Mouse (Mus musculus) gastrocnemius, adult 2 months (tissue): ENCODE measurements around the gene Foxp3. TPM values are rescaled to one million over a fixed set of nuclear protein-coding genes. Genes with fewer than 3 reads are reported as not detected.
A peak's percentile ranks its signal among the peaks of the same experiment; 100 is the strongest.

Experiments used
- DNase-seq: peaks from one replicate; pipeline ENCODE4 v3.0.0; 2022
- H3K27ac ChIP-seq: fragments of 200-600 bp; 2 replicates; pipeline ENCODE4 v1.8.1; 2022; ENCODE audit warnings: mild to moderate bottlenecking
- H3K4me3 ChIP-seq: fragments of 200-600 bp; 2 replicates; pipeline ENCODE4 v1.8.1; 2022; ENCODE audit warnings: mild to moderate bottlenecking, moderate library complexity
- CTCF ChIP-seq: fragments of 200-600 bp; IDR thresholded peaks from 2 replicates; pipeline ENCODE4 v1.8.1; 2022; ENCODE audit warnings: antibody characterized with exemption, mild to moderate bottlenecking, moderate library complexity
- intact Hi-C: fragments of 180-260 bp; cut with DNase I; formaldehyde crosslinking; loops from one replicate; pipeline ENCODE4 v1.15.1; 2025
- long read RNA-seq, 2 experiments: library from polyadenylated mRNA; stranded (forward); transcript quantifications; one replicate each; pipeline ENCODE4 v2.0.0; 2021
- total RNA-seq, 2 experiments: library from RNA; stranded (reverse); gene quantifications; 2 replicates each; pipeline ENCODE4 v1.2.3; 2021

Gene Foxp3
- under 1 TPM; 0.15 to 0.28 TPM for total RNA-seq
- long read RNA-seq, experiment 1, partial matches to known transcripts = 0 of 1 reads
- long read RNA-seq, experiment 1, other reads (novel, unspliced or antisense) = 1 of 1 reads
- long read RNA-seq, experiment 2 = 0 reads

DNA sequence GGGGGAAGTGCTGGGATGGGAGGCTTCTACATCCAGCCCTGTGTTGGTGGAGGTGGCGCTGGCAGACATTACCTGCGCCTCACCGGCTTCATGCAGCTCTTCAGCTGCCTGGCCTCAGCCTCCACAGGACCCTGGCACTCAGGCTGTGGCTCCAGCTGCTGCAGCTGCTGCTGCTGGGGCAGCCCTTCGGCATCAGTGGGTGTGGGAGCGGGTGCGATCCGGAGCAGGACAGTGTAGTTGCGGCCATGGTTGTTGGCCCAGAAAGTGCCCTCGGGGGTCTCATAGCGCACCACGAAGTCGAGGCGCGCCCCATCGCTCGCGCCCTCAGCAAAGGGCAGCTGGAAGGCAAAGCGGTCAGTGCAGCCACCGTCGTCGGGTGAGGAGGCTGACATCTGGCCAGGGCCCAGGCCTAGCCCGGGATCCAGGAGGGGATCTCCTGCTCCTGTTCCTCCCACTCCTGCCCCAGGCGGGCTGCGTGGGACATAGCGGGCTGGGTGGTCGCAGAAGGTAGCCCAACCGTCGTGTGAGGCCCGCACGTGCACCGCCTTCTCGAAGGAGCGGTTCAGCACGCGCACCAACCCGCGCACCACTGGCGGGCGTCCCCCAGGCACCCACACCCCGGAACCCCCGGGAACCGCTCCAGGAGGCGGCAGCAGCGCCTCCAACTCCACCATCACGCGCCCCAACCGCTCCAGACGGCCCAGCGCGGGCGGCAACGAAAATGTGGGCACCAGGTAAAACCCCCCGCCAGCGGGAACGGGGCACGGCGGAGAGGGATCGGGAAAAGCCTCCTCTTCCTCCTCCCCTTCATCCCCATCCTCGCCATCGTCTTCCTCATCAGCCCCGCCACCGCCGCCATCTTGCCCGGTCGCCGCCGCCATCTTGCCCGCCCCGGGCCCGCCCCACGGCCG, at the start of gene Foxp3:
Gene Foxp3, plus strand, starts transcription at position 469 of the 911 bp plus-strand sequence.
- DNase-seq = no peak
- intact Hi-C loops = loop anchor here (2.0 to 10.0 kb wide), 2 partner anchors 31 to 121 kb away; partner anchors contain the start of genes Ccdc22 and Gpkow
- peak within 1 kb of the TSS; percentile 88 for H3K27ac ChIP-seq
- peak within 1 kb of the TSS; percentile 88 for H3K4me3 ChIP-seq
- TF ChIP-seq CTCF = no peak

DNA sequence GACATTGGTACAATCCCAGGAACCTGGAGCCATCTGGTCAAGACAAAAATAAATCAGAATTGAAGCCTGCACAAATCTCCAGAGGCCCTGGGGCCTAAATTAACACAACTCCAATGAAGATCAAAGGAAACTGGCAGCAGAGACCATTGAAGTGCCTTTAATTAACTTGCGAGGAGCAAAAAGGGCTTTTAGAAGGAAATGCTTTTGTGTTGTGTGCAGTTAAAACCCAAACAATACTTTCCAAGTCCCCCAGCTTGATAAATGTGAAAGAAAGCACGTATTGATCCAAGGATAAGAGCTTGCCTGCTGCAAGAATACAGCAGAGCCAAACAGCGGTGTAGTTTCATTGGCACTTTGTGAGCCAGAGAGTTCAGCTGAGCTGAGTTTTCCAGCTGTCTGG, 48.5 kb upstream of the Foxp3 start:
- DNase-seq = no peak
- intact Hi-C loops = no loop called here
- no peak for TF ChIP-seq CTCF
- H3K4me3 ChIP-seq = no peak overlapping the region
- no peak overlapping the region for H3K27ac ChIP-seq

DNA sequence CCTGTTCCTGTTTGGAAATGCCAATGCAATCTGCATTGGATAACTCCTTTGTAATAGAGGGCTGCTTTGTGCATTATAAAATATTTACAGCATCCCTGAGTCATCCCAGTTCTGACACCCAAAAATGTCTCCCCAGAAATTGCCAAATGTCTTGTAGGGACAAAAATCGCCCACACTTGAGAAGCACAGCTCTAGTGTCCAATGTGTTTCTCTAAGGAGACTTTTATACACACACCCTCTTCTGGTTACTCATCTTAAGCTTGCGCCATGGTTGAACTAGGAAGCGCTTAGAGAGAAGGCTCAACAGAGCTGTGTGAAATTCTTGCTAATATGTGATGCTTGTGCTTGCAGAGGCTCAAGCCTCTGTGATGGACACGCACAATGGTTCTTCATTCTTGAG, 20.0 kb upstream of the Foxp3 start:
- DNase-seq = no peak
- intact Hi-C loops = no loop called here
- no peak overlapping the region for H3K27ac ChIP-seq
- no peak for TF ChIP-seq CTCF
- no peak overlapping the region for H3K4me3 ChIP-seq

DNA sequence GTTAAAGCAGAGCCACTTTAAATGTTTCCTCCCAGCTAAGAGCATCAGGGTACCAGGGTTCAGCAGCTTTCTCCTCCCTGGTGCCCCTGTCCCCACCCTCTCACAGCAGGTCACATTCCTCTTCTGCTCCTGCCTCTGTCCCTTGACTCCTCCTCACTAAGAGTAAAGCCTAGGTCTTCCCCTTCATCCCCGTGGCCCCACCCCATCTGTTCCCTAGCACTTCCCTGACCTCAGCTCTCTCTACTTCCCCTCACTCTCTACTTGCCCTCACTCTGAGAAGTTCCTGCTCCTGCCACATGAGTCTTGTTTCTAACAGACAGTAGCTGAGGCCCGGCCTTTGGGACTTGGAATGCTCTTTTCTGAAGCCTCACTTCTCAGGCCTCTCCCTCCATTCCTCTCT, 10.4 kb upstream of the Foxp3 start:
- Histone ChIP-seq H3K27ac (no peak overlapping the region), H3K4me3 (no peak overlapping the region)
- no peak for DNase-seq
- TF ChIP-seq CTCF = no peak
- intact Hi-C loops = no loop called here

DNA sequence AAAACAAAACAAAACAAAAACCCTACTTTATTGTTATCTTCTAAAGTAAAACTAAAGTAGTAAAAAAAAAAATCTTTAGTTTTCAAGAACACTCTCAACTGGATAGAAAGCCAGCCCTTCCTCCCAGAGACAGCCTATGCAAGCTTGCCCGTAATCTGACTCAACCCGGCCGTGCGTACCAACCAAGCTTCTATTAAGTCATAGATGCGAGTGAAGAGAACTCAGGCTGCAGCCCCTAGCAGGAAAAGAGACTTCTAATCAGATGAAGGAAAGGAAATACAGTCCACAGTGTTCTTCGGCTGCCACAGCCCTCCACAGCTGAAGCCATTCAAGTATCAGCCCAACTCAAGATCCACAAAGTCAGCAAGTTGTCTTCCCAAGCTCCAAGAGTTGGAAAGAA, 7.1 kb upstream of the Foxp3 start:
- DNase-seq = no peak
- no peak overlapping the region for H3K27ac ChIP-seq
- no peak for TF ChIP-seq CTCF
- intact Hi-C loops = no loop called here
- H3K4me3 ChIP-seq = no peak overlapping the region

DNA sequence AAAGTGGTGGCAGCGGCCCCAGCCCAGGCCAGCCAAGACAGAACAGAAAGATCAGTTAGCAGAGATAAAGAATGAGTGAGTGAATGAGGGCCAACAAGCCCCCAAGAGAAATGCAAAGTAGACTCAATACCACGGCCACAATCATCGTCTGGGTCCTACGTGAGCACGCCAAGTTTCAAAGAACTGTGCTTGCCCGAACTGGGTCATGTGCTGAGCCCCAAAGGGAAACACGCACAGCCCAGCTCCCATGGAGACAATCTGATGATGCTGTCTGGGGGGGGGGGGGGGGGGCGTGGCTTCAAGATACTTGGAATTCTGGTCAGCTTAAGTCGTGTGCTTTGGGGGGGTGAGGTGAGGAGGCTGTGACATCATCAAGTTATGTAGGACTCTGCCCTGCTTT, 6.0 kb upstream of the Foxp3 start:
- Histone ChIP-seq H3K4me3 (no peak overlapping the region), H3K27ac (no peak overlapping the region)
- intact Hi-C loops = no loop called here
- TF ChIP-seq CTCF = no peak
- DNase-seq = no peak

DNA sequence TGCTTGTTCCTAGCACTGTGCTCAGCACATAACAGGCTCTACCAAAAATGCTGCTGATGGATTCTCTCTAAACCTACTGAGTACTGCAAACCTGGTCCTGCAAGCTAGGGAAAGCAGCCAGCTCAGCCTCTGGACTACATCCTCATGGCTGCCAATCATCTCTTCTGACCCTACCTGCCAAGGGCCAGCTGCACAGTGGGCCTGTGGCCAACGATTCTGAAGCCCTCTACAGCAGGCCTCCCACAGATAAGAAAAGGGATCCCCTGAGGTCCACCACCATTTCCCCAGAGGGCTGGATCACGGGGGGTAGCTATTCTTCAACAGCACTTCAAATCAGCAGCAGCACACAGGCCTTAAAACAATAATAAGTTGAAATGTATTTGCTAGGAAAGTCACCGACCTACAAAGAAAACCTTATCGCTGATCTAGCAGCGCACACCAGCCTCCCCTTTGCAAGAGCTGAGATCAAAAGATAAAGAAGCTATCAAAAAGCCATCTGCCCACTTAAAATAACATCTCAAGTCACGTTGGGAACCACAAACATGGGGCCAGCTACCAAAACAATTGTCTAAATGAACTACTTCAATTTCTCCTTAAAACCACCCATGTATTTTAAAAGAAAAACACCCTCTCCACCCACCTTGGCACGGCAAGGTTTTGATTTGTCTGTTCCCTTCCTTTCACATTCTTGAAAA, 2.8 kb upstream of the Foxp3 start:
- DNase-seq = no peak
- intact Hi-C loops = loop anchor here (10.0 kb wide), 1 partner anchor 124 kb away; the partner anchor contains the start of gene Gpkow

DNA sequence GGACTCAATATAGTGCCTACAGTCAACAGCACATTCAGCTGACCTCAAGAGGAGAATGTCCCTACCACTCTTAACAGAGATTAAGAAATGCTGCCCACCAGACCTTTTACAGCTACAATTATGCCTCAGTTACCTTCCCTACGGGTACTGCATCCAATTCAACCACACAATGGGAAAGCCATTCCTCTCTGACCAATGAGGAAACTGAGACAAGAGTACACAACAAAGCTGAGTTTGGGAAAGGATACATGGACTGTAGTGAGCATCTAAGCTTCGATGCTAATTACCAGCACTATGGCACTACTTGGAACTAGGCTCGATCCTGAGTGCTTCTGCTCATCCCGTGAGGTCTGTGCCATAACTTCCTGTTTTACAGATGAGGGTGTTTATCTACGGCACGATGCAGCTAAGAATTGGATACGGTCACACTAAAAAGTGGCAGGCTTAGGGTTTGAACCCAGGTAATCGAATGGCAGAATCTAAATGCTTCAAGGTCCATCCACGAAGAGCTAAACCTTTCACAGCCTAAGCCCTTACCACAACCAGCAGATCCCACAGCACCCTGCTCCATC, 1.8 kb upstream of the Foxp3 start:
- Histone ChIP-seq H3K27ac (no peak overlapping the region), H3K4me3 (no peak overlapping the region)
- TF ChIP-seq CTCF = no peak
- intact Hi-C loops = loop anchor here (10.0 kb wide), 1 partner anchor 123 kb away; the partner anchor contains the start of gene Gpkow
- no peak for DNase-seq

More for the DNA sequence above, 2.8 kb upstream of the Foxp3 start:
- no peak overlapping the region for H3K4me3 ChIP-seq
- no peak for TF ChIP-seq CTCF
- H3K27ac ChIP-seq = no peak overlapping the region

DNA sequence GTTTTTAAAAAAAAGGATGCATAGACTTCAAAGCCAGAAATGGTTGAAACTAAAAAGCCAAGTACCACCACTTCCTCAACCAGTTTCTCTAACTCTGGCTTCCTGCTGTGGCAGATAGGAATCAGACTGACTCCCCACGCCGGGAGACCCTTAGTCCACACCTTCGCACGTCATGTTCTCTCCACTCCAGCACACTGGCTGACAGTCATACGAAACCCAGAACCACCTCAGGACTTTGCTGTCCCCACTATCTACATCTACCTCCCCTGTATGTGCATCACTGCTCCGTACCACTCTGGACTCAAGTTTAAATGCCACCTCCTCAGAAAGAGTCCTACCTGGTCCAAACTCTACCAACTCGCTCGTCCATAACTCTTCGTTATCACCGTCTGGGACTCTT, 978 bp upstream of the Foxp3 start:
- Histone ChIP-seq H3K27ac (no peak overlapping the region), H3K4me3 (no peak overlapping the region)
- DNase-seq = no peak
- intact Hi-C loops = loop anchor here (10.0 kb wide), 1 partner anchor 122 kb away; the partner anchor contains the start of gene Gpkow
- no peak for TF ChIP-seq CTCF

DNA sequence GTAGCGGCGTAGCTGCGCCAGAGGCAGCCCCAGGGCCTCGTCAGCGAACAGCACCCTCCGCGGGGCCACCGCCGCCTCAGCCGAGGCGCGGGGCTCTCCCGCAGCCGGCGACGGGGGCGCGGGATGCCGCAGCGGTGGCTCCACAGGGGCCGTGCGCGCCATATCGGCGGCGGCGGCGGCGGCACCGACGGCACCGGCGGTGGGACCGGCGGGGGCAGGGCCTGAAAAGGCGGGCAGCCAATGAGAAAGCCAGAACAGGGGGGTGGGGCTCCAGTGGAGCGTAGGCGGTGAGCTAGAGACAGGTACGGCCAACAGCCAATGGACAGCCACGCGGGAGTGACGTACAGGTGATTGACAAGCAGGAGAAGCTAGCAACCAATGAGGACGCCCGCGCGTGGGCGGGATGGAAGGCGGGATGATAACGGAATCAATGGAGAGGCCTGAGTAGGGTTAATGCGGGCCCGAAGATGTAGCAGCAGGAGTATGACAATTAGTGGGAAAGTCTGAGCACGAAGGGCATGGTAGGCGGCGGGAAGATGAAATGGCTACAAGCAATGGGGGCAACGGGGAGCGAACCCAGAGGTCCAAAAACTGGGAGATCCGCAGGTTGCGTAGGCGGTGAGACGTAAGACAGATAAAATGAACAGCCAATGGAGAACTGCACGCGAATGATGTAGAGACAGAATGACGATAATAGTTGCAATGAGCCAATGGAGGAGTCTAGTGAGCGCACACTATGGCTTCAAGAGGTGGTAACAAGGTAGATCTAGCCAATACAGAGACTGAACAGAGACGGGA, 842 bp downstream of the Foxp3 start, which contains the start of gene Ppp1r3f:
Gene Ppp1r3f, minus strand, starts transcription at position 197 of the 798 bp plus-strand sequence.
- Histone ChIP-seq H3K4me3 (peak within 1 kb of the TSS; percentile 88), H3K27ac (peak within 1 kb of the TSS; percentile 88)
- DNase-seq = peak; percentile 95
- intact Hi-C loops = loop anchor here (2.0 to 10.0 kb wide), 2 partner anchors 31 to 121 kb away; partner anchors contain the start of genes Ccdc22 and Gpkow
- no peak for TF ChIP-seq CTCF

DNA sequence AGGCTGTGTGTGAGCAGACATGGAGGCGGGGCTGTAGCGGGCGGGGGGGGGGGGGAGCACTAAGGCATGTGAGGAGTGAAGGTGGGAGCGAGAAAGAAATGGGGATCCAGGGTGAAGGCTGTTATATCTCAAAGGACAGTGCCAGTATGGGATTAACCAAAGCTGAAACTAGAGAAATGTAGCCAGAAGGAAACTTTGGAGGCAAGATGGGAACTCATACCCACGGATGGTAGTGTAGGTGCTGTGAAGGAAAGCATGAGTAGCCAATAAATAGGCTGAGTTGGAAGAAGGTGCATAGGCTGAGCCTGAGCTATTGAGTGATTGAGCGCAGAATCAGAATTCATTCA, 1.4 kb downstream of the Foxp3 start:
- Histone ChIP-seq H3K27ac (no peak overlapping the region), H3K4me3 (peak overlapping the region; percentile 88)
- DNase-seq = no peak
- intact Hi-C loops = loop anchor here (2.0 to 10.0 kb wide), 2 partner anchors 30 to 120 kb away; partner anchors contain the start of genes Ccdc22 and Gpkow
- TF ChIP-seq CTCF = no peak

DNA sequence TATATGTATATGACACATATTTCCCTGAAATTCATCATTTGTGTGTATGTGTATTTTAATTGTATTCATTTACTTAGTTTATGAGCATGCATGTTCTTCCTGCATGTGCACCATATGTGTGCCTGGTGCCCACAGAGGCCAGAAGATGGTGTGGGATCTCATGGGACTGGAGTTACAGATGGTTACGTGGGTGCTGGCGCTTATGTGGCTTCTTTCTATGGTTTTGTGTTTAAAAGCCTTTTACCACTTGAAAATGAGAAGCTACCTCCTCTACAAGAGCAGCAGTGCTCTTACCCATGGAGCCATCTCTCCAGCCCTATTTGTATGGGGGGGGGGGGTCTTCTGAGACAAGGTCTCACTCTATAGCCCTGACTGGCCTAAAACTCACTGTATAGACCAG, 7.7 kb downstream of the Foxp3 start:
- no peak for TF ChIP-seq CTCF
- H3K27ac ChIP-seq = no peak overlapping the region
- no peak for DNase-seq
- intact Hi-C loops = no loop called here
- no peak overlapping the region for H3K4me3 ChIP-seq
